Mouse (Mus musculus) hindbrain, embryonic 11.5 days (tissue): ENCODE results near the gene Fabp3. TPM values are rescaled to one million over a fixed set of nuclear protein-coding genes. Genes with fewer than 3 reads are reported as not detected.

ENCODE experiments used
- ATAC-seq: fragments of 200-750 bp; cut with Nextera tagmentation; 2 replicates; pipeline ENCODE4 v1.8.0; 2017; ENCODE audit warnings: mild to moderate bottlenecking, moderate TSS enrichment, moderate library complexity; ENCODE audit not compliant: low FRiP score
- DNase-seq: peaks from one replicate; pipeline ENCODE4 v3.0.0-alpha.2; 2015; ENCODE audit warnings: low spot score
- H3K27ac ChIP-seq: fragments of 300-500 bp; sonication (generic); 2 replicates; pipeline ENCODE4 v1.5.1; 2014; ENCODE audit warnings: mild to moderate bottlenecking, low read depth, low read length
- H3K27me3 ChIP-seq: fragments of 300-500 bp; sonication (generic); 2 replicates; pipeline ENCODE4 v1.6.1; 2014; ENCODE audit warnings: mild to moderate bottlenecking, low read length, moderate library complexity, mixed read lengths; ENCODE audit not compliant: control insufficient read depth, insufficient read depth
- H3K36me3 ChIP-seq: fragments of 300-500 bp; sonication (generic); 2 replicates; pipeline ENCODE4 v1.6.1; 2014; ENCODE audit warnings: mild to moderate bottlenecking, low read length, moderate library complexity, mixed read lengths; ENCODE audit not compliant: control insufficient read depth, insufficient read depth
- H3K4me1 ChIP-seq: fragments of 300-500 bp; sonication (generic); replicated peaks from 2 replicates; pipeline ENCODE4 v1.6.1; 2014; ENCODE audit warnings: low read length, mixed read lengths; ENCODE audit not compliant: control insufficient read depth, insufficient read depth
- H3K4me2 ChIP-seq: fragments of 300-500 bp; sonication (generic); replicated peaks from 2 replicates; pipeline ENCODE4 v1.6.1; 2014; ENCODE audit warnings: mild to moderate bottlenecking, low read depth, low read length
- H3K4me3 ChIP-seq: fragments of 300-500 bp; sonication (generic); 2 replicates; pipeline ENCODE4 v1.5.1; 2014; ENCODE audit warnings: low read depth, low read length
- H3K9ac ChIP-seq: fragments of 300-500 bp; sonication (generic); 2 replicates; pipeline ENCODE4 v1.6.1; 2014; ENCODE audit warnings: low read depth, low read length
- H3K9me3 ChIP-seq: fragments of 300-500 bp; sonication (generic); 2 replicates; pipeline ENCODE4 v1.6.1; 2016; ENCODE audit warnings: low read length; ENCODE audit not compliant: control insufficient read depth
- WGBS: fragments of 180-500 bp; shearing (Covaris S2); extraction: QIAGEN DNeasy Blood & Tissue Kit; methylation state at CpG from one replicate; pipeline ENCODE4 v1.1.7; 2014; 5-methylcytosine and 5-hydroxymethylcytosine counted together
- polyA plus RNA-seq: library from polyadenylated mRNA; unstranded; fragments of >200 nt; fragmentation: Nextera tagmentation; extraction: Ambion mirVana; gene quantifications from 2 replicates; pipeline ENCODE4 v1.2.1, GENCODE M21; 2014

Fabp3 gene
- polyA plus RNA-seq, 1 experiment from 2014 or later, result 27.7 TPM

GRCm38 (mm10) chr4:130298877-130299628 lies 9.3 kb upstream of the Fabp3 start:
- no peak for ATAC-seq
- H3K27me3 ChIP-seq, result peaks cover 2% of the 10 kb centered on the region; the same call in 1 of the 2 replicates
- no peak overlapping the region for H3K4me3 ChIP-seq
- no peak overlapping the region for H3K4me2 ChIP-seq
- H3K9me3 ChIP-seq, result no peaks in the 10 kb centered on the region
- no peak overlapping the region for H3K9ac ChIP-seq
- H3K27ac ChIP-seq, result no peak overlapping the region
- H3K4me1 ChIP-seq, result no peaks in the 10 kb centered on the region
- 77% methylated on average over 11 of the region's 11 CpGs for WGBS
- H3K36me3 ChIP-seq, result no peaks in the 10 kb centered on the region
- no peak for DNase-seq

- no peak for ATAC-seq
- WGBS, result 68% methylated on average over 8 of the region's 8 CpGs
- no peaks in the 10 kb centered on the region for H3K9me3 ChIP-seq
Observed at GRCm38 (mm10) chr4:130299629-130300018, 8.8 kb upstream of the Fabp3 start.

GRCm38 (mm10) chr4:130302285-130302870 lies 6.0 kb upstream of the Fabp3 start:
- no peak overlapping the region for H3K4me3 ChIP-seq
- WGBS, result 54% methylated on average over 12 of the region's 12 CpGs
- H3K9me3 ChIP-seq, result no peaks in the 10 kb centered on the region
- H3K4me2 ChIP-seq, result no peak overlapping the region
- no peaks in the 10 kb centered on the region for H3K36me3 ChIP-seq
- ATAC-seq (no peak), DNase-seq (no peak)
- H3K4me1 ChIP-seq, result no peaks in the 10 kb centered on the region; the same call in 1 of the 2 replicates
- no peak overlapping the region for H3K9ac ChIP-seq
- peaks cover 12% of the 10 kb centered on the region for H3K27me3 ChIP-seq
- no peak overlapping the region for H3K27ac ChIP-seq

More at GRCm38 (mm10) chr4:130299629-130300018, 8.8 kb upstream of the Fabp3 start:
- DNase-seq, result no peak
- Histone ChIP-seq H3K4me3 (no peak overlapping the region), H3K27ac (no peak overlapping the region), H3K27me3 (peaks cover 2% of the 10 kb centered on the region; the same call in 1 of the 2 replicates), H3K4me2 (no peak overlapping the region), H3K4me1 (no peaks in the 10 kb centered on the region), H3K9ac (no peak overlapping the region), H3K36me3 (no peaks in the 10 kb centered on the region)

GRCm38 (mm10) chr4:130304746-130305145 lies 3.6 kb upstream of the Fabp3 start:
- ATAC-seq (no peak), DNase-seq (no peak)
- Histone ChIP-seq H3K4me3 (no peak overlapping the region), H3K4me2 (no peak overlapping the region), H3K4me1 (peaks cover 2% of the 10 kb centered on the region; the same call in 1 of the 2 replicates), H3K9me3 (no peaks in the 10 kb centered on the region), H3K36me3 (no peaks in the 10 kb centered on the region), H3K27ac (no peak overlapping the region), H3K9ac (no peak overlapping the region), H3K27me3 (peaks cover 30% of the 10 kb centered on the region)
- WGBS, result 25% methylated on average over 3 of the region's 3 CpGs

- DNase-seq, result no peak
- Histone ChIP-seq H3K27me3 (peaks cover 37% of the 10 kb centered on the region), H3K36me3 (no peaks in the 10 kb centered on the region), H3K4me2 (no peak overlapping the region; the same call in 1 of the 2 replicates), H3K4me3 (no peak overlapping the region), H3K27ac (no peak overlapping the region), H3K9me3 (no peaks in the 10 kb centered on the region), H3K9ac (no peak overlapping the region), H3K4me1 (peaks cover 2% of the 10 kb centered on the region; the same call in 1 of the 2 replicates)
- no peak for ATAC-seq
- WGBS, result 75% methylated on average over 10 of the region's 10 CpGs
Observed at GRCm38 (mm10) chr4:130306796-130307630, 1.4 kb upstream of the Fabp3 start.

DNA sequence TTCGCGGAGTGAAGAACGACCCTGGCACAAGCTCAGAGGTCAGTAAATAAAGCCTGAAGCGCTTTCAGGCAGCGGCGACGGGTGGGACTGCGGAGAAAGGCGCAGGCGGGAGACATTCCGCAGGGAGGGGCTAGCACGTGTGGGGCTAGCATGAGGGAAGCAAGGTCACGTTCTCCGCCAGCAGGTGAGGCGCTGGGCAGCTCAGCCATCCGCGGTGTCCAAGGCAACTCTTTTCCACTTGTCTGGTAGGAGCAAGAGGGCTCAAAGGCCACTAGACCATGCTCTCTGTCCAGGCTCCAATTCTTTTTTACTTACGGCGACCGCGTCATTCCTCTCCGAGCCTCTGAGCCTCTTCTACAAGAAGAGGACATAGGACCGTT lies 554 bp upstream of the Fabp3 start:
- Histone ChIP-seq H3K4me3 (peak overlapping the region; percentile 45), H3K27me3 (peaks cover 37% of the 10 kb centered on the region), H3K9ac (0 out of 2 replicates have a peak overlapping the region, but pooled peaks have one; percentile 38), H3K4me2 (peak overlapping the region; percentile 88), H3K36me3 (no peaks in the 10 kb centered on the region), H3K4me1 (peaks cover 2% of the 10 kb centered on the region; the same call in 1 of the 2 replicates), H3K9me3 (no peaks in the 10 kb centered on the region), H3K27ac (no peak overlapping the region)
- WGBS, result under 1% methylated on average over 23 of the region's 23 CpGs
- peak; percentile 73 for DNase-seq
- peak; percentile 52; the same call in 1 of the 2 replicates for ATAC-seq

- no peak for ATAC-seq
- DNase-seq, result no peak
- no peak overlapping the region for H3K27ac ChIP-seq
Observed at GRCm38 (mm10) chr4:130309254-130309653, 859 bp downstream of the Fabp3 start.

GRCm38 (mm10) chr4:130312526-130312925 lies 4.1 kb downstream of the Fabp3 start:
- H3K9ac ChIP-seq, result no peak overlapping the region
- DNase-seq (no peak), ATAC-seq (no peak)
- H3K4me3 ChIP-seq, result no peak overlapping the region
- peaks cover 24% of the 10 kb centered on the region for H3K27me3 ChIP-seq
- H3K9me3 ChIP-seq, result no peaks in the 10 kb centered on the region
- peaks cover 2% of the 10 kb centered on the region; the same call in 1 of the 2 replicates for H3K4me1 ChIP-seq
- WGBS, result 90% methylated on average over 3 of the region's 3 CpGs
- H3K27ac ChIP-seq, result no peak overlapping the region
- H3K4me2 ChIP-seq, result no peak overlapping the region
- 0 out of 2 replicates have a peak, but pooled peaks cover 3% of the 10 kb centered on the region for H3K36me3 ChIP-seq

More at GRCm38 (mm10) chr4:130309254-130309653, 859 bp downstream of the Fabp3 start:
- Histone ChIP-seq H3K9me3 (no peaks in the 10 kb centered on the region), H3K4me1 (peaks cover 2% of the 10 kb centered on the region; the same call in 1 of the 2 replicates), H3K27me3 (peaks cover 37% of the 10 kb centered on the region), H3K9ac (peak overlapping the region; percentile 38; the same call in 1 of the 2 replicates), H3K4me3 (peak overlapping the region; percentile 45), H3K36me3 (no peaks in the 10 kb centered on the region), H3K4me2 (peak overlapping the region; percentile 88)
- WGBS, result 58% methylated on average over 8 of the region's 8 CpGs
